Mouse (Mus musculus): ENCODE measurements around the gene Stpg1. TPM values are rescaled to one million over a fixed set of nuclear protein-coding genes. Genes with fewer than 3 reads are reported as not detected.

Stpg1 gene
- polyA plus RNA-seq, 1 experiment from 2014 or later = 0.47 TPM

DNA sequence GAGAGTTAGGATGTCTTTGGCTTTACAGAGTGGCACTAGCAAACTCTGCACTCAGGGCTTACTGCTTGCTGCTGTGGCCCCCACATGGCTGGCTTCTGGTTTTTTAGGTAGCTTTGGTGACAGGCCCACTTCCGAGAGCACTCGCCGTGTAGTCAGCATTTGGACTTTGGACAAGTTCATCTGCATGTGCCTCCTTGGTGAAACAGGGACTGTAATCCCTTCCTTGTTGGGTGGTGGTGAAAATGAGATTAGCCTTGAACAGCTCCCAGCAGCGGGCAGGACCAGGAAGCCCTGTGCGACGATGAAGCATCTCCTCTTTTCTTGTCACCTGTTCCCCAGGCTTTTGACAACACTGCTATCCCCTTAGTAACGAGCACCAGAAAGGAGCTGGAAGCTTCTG lies 19.3 kb downstream of the Stpg1 start:
- no peak overlapping the region for H3K4me3 ChIP-seq
- no peak for ATAC-seq (ENCODE audit: insufficient number of reproducible peaks, low FRiP score)
- no peaks in the 10 kb centered on the region for H3K36me3 ChIP-seq
- H3K27me3 ChIP-seq (replicated peaks) = peaks cover 21% of the 10 kb centered on the region
- H3K4me2 ChIP-seq = no peak overlapping the region
- no peak overlapping the region for H3K27ac ChIP-seq (ENCODE audit: poor library complexity, severe bottlenecking)
- H3K4me1 ChIP-seq (replicated peaks) = 0 out of 2 replicates have a peak, but pooled peaks cover under 1% of the 10 kb centered on the region
- 73% methylated on average over 7 of the region's 7 CpGs for WGBS
- no peak overlapping the region for H3K9ac ChIP-seq
- H3K9me3 ChIP-seq (replicated peaks) = peaks cover 3% of the 10 kb centered on the region; the same call in 1 of the 2 replicates

DNA sequence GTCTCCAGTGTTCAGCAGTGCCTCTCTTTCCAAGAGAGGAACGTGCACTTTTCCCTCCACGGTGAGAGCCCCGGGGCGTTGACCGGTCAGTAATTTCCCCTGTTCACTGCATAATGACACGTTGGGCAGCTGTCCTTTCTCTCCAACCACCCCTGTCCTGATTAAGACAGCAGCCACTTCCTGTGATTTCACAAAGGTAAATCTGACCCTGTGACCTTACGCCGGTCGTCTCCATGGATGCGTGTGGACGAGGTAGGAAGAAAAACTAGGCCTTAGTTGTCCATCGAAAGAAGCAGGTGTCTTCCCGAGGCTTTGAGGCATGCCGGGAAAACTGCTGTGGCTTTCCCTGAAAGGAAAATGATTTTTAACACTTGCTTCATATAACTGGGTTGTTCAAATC lies 20.3 kb downstream of the Stpg1 start:
- whole genome bisulfite sequencing = 67% methylated on average over 14 of the region's 14 CpGs

DNA sequence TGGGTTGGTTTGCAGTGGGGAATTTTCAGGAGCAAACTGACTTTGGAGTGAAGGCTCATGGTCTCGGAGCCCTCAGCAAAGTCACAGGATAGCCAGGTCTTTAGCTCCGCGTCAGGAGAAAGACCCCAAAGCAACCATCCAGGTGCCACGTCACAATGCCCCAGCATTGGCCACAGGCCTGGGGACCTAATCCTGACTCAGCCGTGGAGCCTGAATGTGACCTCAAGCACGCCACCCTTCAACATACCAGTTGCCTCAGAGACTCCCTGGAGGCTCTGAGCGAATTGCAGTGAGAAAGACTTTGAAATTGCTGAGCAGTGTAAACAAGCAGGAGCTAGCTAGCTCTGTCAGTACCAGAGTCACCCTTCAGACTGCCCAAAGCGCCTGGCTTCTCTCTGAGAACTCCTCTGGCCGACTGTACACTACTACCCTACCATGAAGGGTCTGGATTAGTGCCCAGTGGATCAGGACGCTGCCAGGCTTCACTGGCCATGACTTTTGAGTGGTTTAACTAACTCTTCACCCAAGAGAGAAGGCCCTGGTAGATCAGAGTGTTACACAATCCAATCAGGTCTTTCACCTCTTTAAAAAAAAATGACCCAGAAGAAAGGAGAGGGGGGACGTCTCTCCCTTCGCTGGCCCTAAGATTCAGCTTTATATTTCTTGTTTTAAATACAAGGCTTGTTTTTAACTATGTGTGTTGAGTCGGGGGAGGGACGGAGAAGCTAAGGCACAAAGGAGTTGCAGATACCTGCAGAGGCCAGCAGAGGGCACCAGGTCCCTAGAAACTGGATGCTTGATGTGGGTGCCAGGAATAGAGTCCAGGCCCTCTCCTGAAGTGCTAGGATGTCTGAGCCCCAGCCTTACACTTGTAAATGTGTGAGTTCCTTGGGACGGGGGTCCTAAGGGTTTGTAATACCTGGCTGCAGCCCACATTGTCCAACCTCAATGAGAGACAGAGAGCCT lies 22.0 kb downstream of the Stpg1 start:
- no peak for ATAC-seq (ENCODE audit: insufficient number of reproducible peaks, low FRiP score)
- Histone ChIP-seq H3K4me1 (replicated peaks) (no peaks in the 10 kb centered on the region), H3K27ac (ENCODE audit: poor library complexity, severe bottlenecking) (no peak overlapping the region), H3K9me3 (replicated peaks) (peaks cover 3% of the 10 kb centered on the region; the same call in 1 of the 2 replicates), H3K27me3 (replicated peaks) (peaks cover 3% of the 10 kb centered on the region), H3K4me3 (no peak overlapping the region), H3K9ac (no peak overlapping the region), H3K36me3 (no peaks in the 10 kb centered on the region), H3K4me2 (no peak overlapping the region)
- WGBS = 48% methylated on average over 15 of the region's 15 CpGs

More for the DNA sequence above, 20.3 kb downstream of the Stpg1 start:
- no peak overlapping the region for H3K4me3 ChIP-seq
- H3K9me3 ChIP-seq (replicated peaks) = peaks cover 3% of the 10 kb centered on the region; the same call in 1 of the 2 replicates
- no peak overlapping the region for H3K27ac ChIP-seq (ENCODE audit: poor library complexity, severe bottlenecking)
- ATAC-seq (ENCODE audit: insufficient number of reproducible peaks, low FRiP score) = no peak
- no peak overlapping the region for H3K4me2 ChIP-seq
- H3K27me3 ChIP-seq (replicated peaks) = peaks cover 14% of the 10 kb centered on the region
- no peak overlapping the region for H3K9ac ChIP-seq
- no peaks in the 10 kb centered on the region for H3K36me3 ChIP-seq
- no peaks in the 10 kb centered on the region for H3K4me1 ChIP-seq (replicated peaks)

DNA sequence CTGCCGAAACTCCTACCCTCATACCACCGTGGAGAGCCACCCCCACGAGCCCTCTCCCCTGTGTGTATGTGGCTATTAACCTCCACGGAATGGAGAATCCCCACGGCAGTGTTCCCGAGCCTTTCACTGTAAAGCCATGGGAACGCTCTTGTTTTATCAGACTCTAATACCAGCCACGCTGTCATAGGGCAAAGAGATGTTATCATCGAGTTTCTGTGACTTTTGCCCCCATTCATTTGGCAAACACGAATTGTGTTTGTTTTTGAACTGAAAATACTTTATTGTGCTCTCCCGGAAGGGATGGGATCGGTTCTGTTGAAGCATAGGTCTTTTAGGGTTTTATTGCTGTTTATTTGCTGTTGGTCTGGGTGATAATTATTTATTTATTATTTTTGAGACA lies 23.5 kb downstream of the Stpg1 start:
- no peak overlapping the region for H3K4me2 ChIP-seq
- no peak overlapping the region for H3K4me3 ChIP-seq
- ATAC-seq (ENCODE audit: insufficient number of reproducible peaks, low FRiP score) = no peak
- H3K27ac ChIP-seq (ENCODE audit: poor library complexity, severe bottlenecking) = no peak overlapping the region
- H3K9ac ChIP-seq = no peak overlapping the region
- H3K9me3 ChIP-seq (replicated peaks) = peaks cover 3% of the 10 kb centered on the region; the same call in 1 of the 2 replicates
- no peaks in the 10 kb centered on the region for H3K4me1 ChIP-seq (replicated peaks)
- H3K27me3 ChIP-seq (replicated peaks) = peaks cover 6% of the 10 kb centered on the region
- no peaks in the 10 kb centered on the region for H3K36me3 ChIP-seq
- 76% methylated on average over 12 of the region's 12 CpGs for WGBS

DNA sequence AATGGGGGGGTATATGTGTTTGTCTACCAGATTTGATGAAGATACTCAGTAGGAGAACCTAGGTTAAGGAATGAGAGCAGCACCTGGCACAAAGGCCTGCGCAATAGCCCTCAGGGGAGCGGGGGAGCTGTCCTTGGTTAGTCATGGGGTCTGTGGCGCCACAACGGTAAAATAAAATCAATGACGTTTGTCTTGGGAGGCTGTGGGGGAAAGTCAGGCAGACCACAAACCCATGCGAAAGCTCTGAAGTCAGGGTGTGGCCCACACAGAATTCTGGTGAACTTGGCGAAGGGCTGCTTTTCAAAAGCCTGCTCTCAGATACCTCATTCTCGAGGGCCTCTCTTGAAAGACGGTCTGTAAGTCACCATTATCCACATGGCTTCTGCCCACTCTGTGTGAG lies 25.8 kb downstream of the Stpg1 start:
- no peak overlapping the region for H3K4me2 ChIP-seq
- peaks cover 11% of the 10 kb centered on the region for H3K4me1 ChIP-seq (replicated peaks)
- no peak for ATAC-seq (ENCODE audit: insufficient number of reproducible peaks, low FRiP score)
- peaks cover 3% of the 10 kb centered on the region; the same call in 1 of the 2 replicates for H3K9me3 ChIP-seq (replicated peaks)
- H3K4me3 ChIP-seq = no peak overlapping the region
- no peaks in the 10 kb centered on the region for H3K36me3 ChIP-seq
- no peak overlapping the region for H3K27ac ChIP-seq (ENCODE audit: poor library complexity, severe bottlenecking)
- peaks cover 13% of the 10 kb centered on the region for H3K27me3 ChIP-seq (replicated peaks)
- WGBS = 73% methylated on average over 9 of the region's 9 CpGs
- no peak overlapping the region for H3K9ac ChIP-seq

DNA sequence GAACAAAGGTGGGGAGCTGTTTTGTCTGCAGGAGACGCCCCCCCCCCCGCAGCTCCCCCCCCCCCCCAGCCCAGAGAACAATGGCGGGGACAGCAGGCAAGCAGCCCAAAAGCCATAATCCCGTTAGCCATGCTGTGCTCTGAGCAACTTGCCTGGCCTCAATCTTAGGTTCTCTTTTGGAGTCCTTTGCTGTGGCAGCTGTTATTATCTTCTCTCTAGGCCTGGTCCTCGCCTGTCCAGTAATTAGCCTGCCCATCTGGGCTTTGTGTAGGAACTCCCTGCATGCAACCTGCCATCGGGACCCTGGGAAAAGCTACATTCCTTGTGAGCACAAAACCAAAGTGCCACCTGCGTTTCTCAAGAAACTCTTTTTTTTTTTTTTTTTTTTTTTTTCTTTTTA lies 29.3 kb downstream of the Stpg1 start:
- no peak overlapping the region for H3K9ac ChIP-seq
- peaks cover 30% of the 10 kb centered on the region for H3K27me3 ChIP-seq (replicated peaks)
- no peaks in the 10 kb centered on the region for H3K36me3 ChIP-seq
- H3K4me2 ChIP-seq = no peak overlapping the region
- no peaks in the 10 kb centered on the region for H3K9me3 ChIP-seq (replicated peaks)
- WGBS = 19% methylated on average over 7 of the region's 7 CpGs
- no peak overlapping the region for H3K4me3 ChIP-seq
- H3K4me1 ChIP-seq (replicated peaks) = peaks cover 17% of the 10 kb centered on the region
- ATAC-seq (ENCODE audit: insufficient number of reproducible peaks, low FRiP score) = no peak
- H3K27ac ChIP-seq (ENCODE audit: poor library complexity, severe bottlenecking) = no peak overlapping the region

DNA sequence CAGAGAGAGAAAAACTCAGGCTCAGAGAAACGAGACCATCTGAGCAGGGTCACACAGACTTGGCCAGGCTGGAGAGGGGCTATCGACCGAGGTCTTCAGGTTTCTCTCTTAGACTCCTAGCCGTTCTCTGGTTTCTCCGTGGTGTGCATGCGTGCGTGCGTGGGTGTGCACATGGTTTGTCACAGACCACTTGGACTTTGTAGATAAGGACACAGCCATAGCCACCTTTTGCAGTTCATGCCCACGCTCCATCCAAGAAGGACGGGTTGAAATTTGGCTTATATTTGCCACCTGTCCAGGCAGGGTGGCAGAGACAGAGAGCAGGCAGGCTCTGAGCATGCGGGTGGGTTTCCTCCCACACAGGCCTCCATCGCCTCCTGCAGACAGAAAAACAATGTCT lies 30.5 kb downstream of the Stpg1 start:
- H3K9ac ChIP-seq = no peak overlapping the region

DNA sequence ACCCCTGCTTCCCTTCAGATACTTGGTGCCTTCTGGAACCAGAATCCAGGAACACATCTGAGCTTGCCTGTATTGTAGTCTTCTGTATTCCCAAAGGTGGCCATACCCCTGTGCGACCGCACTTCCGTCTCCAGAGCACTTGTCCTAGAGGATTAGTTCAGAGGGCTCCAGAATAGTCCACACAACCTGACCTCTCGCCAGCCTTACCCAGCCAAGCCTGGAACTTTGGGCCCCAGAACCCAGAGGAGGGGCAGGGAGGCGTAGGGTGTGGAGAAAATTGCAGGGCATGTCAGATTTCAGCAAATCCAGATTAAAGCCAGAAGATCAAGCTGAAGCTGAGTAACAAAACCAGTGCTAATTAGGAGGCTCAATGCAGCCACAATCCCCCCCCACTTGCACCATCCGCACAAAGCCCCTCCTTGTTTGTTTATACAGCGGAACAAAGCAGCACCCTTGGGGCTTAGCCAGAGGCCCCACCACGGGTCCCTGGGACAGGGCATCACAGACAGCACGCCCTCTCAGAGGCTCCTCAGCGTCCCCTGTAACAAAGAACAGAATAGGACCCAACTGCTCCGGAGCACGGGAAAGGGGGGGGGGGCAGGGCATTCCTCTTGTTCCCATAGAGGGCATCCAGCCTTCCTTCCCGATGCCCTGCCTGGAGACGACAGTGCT lies 31.6 kb downstream of the Stpg1 start:
- no peak overlapping the region for H3K27ac ChIP-seq (ENCODE audit: poor library complexity, severe bottlenecking)
- no peak for ATAC-seq (ENCODE audit: insufficient number of reproducible peaks, low FRiP score)

More for the DNA sequence above, 30.5 kb downstream of the Stpg1 start:
- 61% methylated on average over 12 of the region's 12 CpGs for WGBS
- Histone ChIP-seq H3K9me3 (replicated peaks) (no peaks in the 10 kb centered on the region), H3K27ac (ENCODE audit: poor library complexity, severe bottlenecking) (no peak overlapping the region), H3K4me2 (no peak overlapping the region), H3K36me3 (no peaks in the 10 kb centered on the region), H3K4me1 (replicated peaks) (peaks cover 17% of the 10 kb centered on the region), H3K27me3 (replicated peaks) (peaks cover 30% of the 10 kb centered on the region), H3K4me3 (no peak overlapping the region)
- no peak for ATAC-seq (ENCODE audit: insufficient number of reproducible peaks, low FRiP score)

DNA sequence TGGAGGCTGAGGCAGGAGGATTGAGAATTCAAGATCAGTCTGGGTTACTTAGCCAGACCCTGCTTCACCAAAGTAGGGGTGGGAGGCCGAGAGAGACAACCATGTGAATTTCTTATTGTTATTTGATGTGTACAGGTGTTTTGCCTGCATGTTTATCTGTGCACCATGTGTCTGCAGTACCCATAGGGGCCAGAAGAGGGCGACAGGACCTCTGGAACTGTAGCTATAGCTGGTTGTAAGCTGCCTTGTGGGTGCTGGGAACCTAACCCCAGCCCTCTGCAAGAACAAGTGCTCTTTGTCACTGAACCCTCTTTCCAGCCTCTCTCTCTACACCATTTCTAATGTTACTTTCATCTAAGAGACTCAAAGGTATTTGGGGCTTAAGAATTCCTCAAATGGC lies 35.7 kb downstream of the Stpg1 start:
- Histone ChIP-seq H3K9me3 (replicated peaks) (peaks cover 8% of the 10 kb centered on the region), H3K4me2 (no peak overlapping the region), H3K27me3 (replicated peaks) (peaks cover 19% of the 10 kb centered on the region), H3K4me1 (replicated peaks) (peaks cover 12% of the 10 kb centered on the region), H3K27ac (ENCODE audit: poor library complexity, severe bottlenecking) (no peak overlapping the region), H3K9ac (no peak overlapping the region), H3K36me3 (no peaks in the 10 kb centered on the region), H3K4me3 (no peak overlapping the region)
- WGBS = 54% methylated on average over 2 of the region's 2 CpGs
- no peak for ATAC-seq (ENCODE audit: insufficient number of reproducible peaks, low FRiP score)

More for the DNA sequence above, 31.6 kb downstream of the Stpg1 start:
- H3K36me3 ChIP-seq = no peaks in the 10 kb centered on the region
- H3K27me3 ChIP-seq (replicated peaks) = peaks cover 30% of the 10 kb centered on the region
- 34% methylated on average over 14 of the region's 14 CpGs for whole genome bisulfite sequencing
- H3K9ac ChIP-seq = no peak overlapping the region
- H3K9me3 ChIP-seq (replicated peaks) = peaks cover 8% of the 10 kb centered on the region
- 0 out of 2 replicates have a peak overlapping the region, but pooled peaks have one; percentile 11 for H3K4me2 ChIP-seq
- no peak overlapping the region for H3K4me3 ChIP-seq
- H3K4me1 ChIP-seq (replicated peaks) = peaks cover 17% of the 10 kb centered on the region

DNA sequence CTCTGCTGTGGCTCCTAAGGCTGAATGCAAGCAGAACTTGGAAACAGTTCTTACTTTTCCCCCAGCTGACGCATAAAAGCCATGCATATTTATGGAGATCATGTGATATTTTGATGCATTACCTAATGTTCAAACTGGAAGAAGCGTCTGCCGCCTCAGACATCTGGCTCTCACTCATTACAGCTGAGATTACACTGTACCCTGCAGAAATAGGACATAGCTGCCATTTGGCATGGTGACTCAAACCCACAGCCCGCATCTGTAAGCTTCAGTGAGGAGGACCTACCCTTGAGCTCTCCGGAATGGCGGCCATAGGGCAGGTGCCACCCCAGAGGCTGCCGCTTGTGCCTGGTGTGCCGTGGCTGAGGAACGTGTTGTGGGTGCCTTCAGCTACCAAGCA lies 36.6 kb downstream of the Stpg1 start:
- 88% methylated on average over 9 of the region's 9 CpGs for WGBS
- peaks cover 10% of the 10 kb centered on the region; the same call in 1 of the 2 replicates for H3K27me3 ChIP-seq (replicated peaks)
- H3K27ac ChIP-seq (ENCODE audit: poor library complexity, severe bottlenecking) = no peak overlapping the region
- H3K9me3 ChIP-seq (replicated peaks) = peaks cover 8% of the 10 kb centered on the region
- ATAC-seq (ENCODE audit: insufficient number of reproducible peaks, low FRiP score) = no peak
- H3K9ac ChIP-seq = no peak overlapping the region
- H3K4me2 ChIP-seq = no peak overlapping the region
- no peaks in the 10 kb centered on the region for H3K36me3 ChIP-seq
- H3K4me3 ChIP-seq = no peak overlapping the region
- H3K4me1 ChIP-seq (replicated peaks) = peaks cover 8% of the 10 kb centered on the region

Measured in heart, embryonic 12.5 days (tissue).